In the genomic region with DNA sequence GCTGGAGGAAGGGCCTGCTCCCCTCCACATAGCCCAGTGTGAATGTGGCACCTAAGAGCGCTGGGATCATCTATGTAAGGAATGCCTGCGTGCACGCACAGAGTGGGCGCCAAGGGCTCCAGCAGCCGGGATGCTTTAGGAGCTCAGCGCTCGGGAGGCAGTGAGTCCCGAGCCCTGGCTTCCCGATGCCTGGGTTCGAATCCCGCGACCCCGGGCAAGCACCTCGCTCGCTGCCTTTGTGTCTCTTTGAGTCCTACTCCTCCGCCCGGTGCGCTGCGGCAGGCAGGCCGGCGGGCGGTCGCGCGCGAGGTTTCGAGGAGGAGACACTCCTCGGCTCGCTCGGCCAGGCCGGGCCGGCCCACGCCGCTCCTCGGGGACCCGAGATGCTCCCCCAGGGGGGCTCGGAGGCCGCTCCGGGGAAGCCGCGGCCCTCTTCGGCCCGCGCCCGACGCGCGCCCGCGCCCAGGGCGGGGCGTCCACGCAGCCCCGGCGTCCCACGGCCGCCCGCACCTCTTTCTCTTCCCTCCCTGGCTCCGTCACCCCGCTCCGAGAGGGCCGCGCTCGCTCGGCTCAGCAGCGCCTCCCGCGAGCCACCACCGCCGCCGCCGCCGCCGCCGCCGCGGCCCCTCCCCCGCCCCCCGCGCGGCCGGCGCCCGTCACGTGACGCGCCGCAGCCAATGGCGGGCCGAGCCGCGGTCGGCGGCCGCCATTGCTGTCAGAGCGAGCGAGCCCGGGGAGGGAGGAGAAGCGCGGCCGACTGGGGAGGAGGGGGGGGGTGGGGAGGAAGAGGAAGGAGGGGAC, we compare ENCODE assay signal across 8 mouse cellular contexts. TPM values are rescaled to one million over a fixed set of nuclear protein-coding genes. Genes with fewer than 3 reads are reported as not detected.
DNase-seq lines count a peak whose midpoint lies in the region; ATAC-seq and TF ChIP-seq lines count a peak whose summit lies in the region.

No protein-coding gene starts in this region.

- peaks cover 21% of the 10 kb centered on the region for H3K4me1 ChIP-seq in embryonic facial prominence, embryonic 14.5 days (ENCODE audit: control insufficient read depth, insufficient read depth, low read length)
- H3K4me1 ChIP-seq in heart, embryonic 10.5 days = peaks cover 38% of the 10 kb centered on the region
- peaks cover 39% of the 10 kb centered on the region for H3K4me1 ChIP-seq in kidney, embryonic 15.5 days
- peaks cover 41% of the 10 kb centered on the region for H3K4me1 ChIP-seq in liver, embryonic 11.5 days (replicated peaks; ENCODE audit: control insufficient read depth, insufficient read depth, low read length)

- peak overlapping the region; percentile 97 for H3K27ac ChIP-seq in embryonic facial prominence, embryonic 14.5 days (replicated peaks; ENCODE audit: low read depth, low read length)
- H3K27ac ChIP-seq in heart, embryonic 10.5 days = peak overlapping the region; percentile 97
- H3K27ac ChIP-seq in kidney, embryonic 15.5 days = peak overlapping the region; percentile 90
- H3K27ac ChIP-seq in liver, embryonic 11.5 days (ENCODE audit: low read depth, low read length) = peak overlapping the region; percentile 87

- peak overlapping the region; percentile 94 for H3K9ac ChIP-seq in embryonic facial prominence, embryonic 14.5 days (ENCODE audit: low read depth, low read length)
- peak overlapping the region; percentile 87 for H3K9ac ChIP-seq in kidney, embryonic 15.5 days
- H3K9ac ChIP-seq in liver, embryonic 11.5 days (ENCODE audit: low read depth, low read length) = peak overlapping the region; percentile 94

- H3ac ChIP-seq in myocyte (ENCODE audit: control insufficient read depth, insufficient read length) = peak overlapping the region; percentile 83

- H3K4me2 ChIP-seq in embryonic facial prominence, embryonic 14.5 days (ENCODE audit: low read depth, low read length) = peak overlapping the region; percentile 79
- peak overlapping the region; percentile 87 for H3K4me2 ChIP-seq in kidney, embryonic 15.5 days
- H3K4me2 ChIP-seq in liver, embryonic 11.5 days = peak overlapping the region; percentile 91
- peak overlapping the region; percentile 66 for H3K4me2 ChIP-seq in myocyte (ENCODE audit: low read depth)

- H3K4me3 ChIP-seq in embryonic facial prominence, embryonic 14.5 days (ENCODE audit: low read depth, low read length) = peak overlapping the region; percentile 81
- H3K4me3 ChIP-seq in heart, embryonic 10.5 days = peak overlapping the region; percentile 86
- peak overlapping the region; percentile 83 for H3K4me3 ChIP-seq in kidney, embryonic 15.5 days (replicated peaks)
- peak overlapping the region; percentile 89 for H3K4me3 ChIP-seq in liver, embryonic 11.5 days (ENCODE audit: low read depth, low read length)
- peak overlapping the region; percentile 60 for H3K4me3 ChIP-seq in myocyte

- H3K36me3 ChIP-seq in embryonic facial prominence, embryonic 14.5 days (ENCODE audit: control insufficient read depth, insufficient read depth, low read length) = no peaks in the 10 kb centered on the region
- no peaks in the 10 kb centered on the region for H3K36me3 ChIP-seq in heart, embryonic 10.5 days
- no peaks in the 10 kb centered on the region for H3K36me3 ChIP-seq in kidney, embryonic 15.5 days
- no peaks in the 10 kb centered on the region for H3K36me3 ChIP-seq in liver, embryonic 11.5 days (ENCODE audit: control insufficient read depth, insufficient read depth, low read length)
- no peaks in the 10 kb centered on the region for H3K36me3 ChIP-seq in myocyte (ENCODE audit: control insufficient read depth, insufficient read depth)

- peak; percentile 90 for ATAC-seq in embryonic facial prominence, embryonic 14.5 days (ENCODE audit: low read depth)
- peak; percentile 91 for ATAC-seq in kidney, embryonic 15.5 days (replicated peaks; ENCODE audit: low FRiP score)
- ATAC-seq in liver, embryonic 11.5 days (replicated peaks; ENCODE audit: low FRiP score) = peak; percentile 85

- under 1% methylated on average over 30 of the region's 101 CpGs for WGBS in embryonic facial prominence, embryonic 14.5 days
- 1% methylated on average over 79 of the region's 101 CpGs for WGBS in heart, embryonic 10.5 days
- under 1% methylated on average over 92 of the region's 101 CpGs for WGBS in kidney, embryonic 15.5 days
- WGBS in liver, embryonic 11.5 days = under 1% methylated on average over 66 of the region's 101 CpGs

- TF ChIP-seq POLR2A in myocyte (IDR thresholded peaks at IDR 0.05; ENCODE audit: insufficient read length, low read depth) = peak; percentile 67

- H3K79me2 ChIP-seq in myocyte (ENCODE audit: control insufficient read depth, insufficient read depth) = peaks cover 39% of the 10 kb centered on the region

- 0 out of 2 replicates have a peak, but pooled peaks cover 7% of the 10 kb centered on the region for H3K27me3 ChIP-seq in embryonic facial prominence, embryonic 14.5 days (replicated peaks; ENCODE audit: control insufficient read depth, insufficient read depth, low read length)
- peaks cover 4% of the 10 kb centered on the region; the same call in 1 of the 2 replicates for H3K27me3 ChIP-seq in heart, embryonic 10.5 days (ENCODE audit: insufficient read depth, poor library complexity, severe bottlenecking)
- peaks cover 28% of the 10 kb centered on the region for H3K27me3 ChIP-seq in kidney, embryonic 15.5 days
- H3K27me3 ChIP-seq in liver, embryonic 11.5 days (replicated peaks; ENCODE audit: control insufficient read depth, insufficient read depth, low read length) = 0 out of 2 replicates have a peak, but pooled peaks cover 2% of the 10 kb centered on the region
- no peaks in the 10 kb centered on the region for H3K27me3 ChIP-seq in myocyte (ENCODE audit: control insufficient read depth, insufficient read depth, insufficient read length)

- DNase-seq in 416B (ENCODE audit: low read depth) = peak; percentile 83
- DNase-seq in adrenal gland, postnatal 4 days (ENCODE audit: low spot score in 2 of 2) = peak; percentile 68 to 71
- peak; percentile 94 for DNase-seq in embryonic facial prominence, embryonic 14.5 days (ENCODE audit: low spot score)
- peak; percentile 87 for DNase-seq in heart, embryonic 10.5 days (ENCODE audit: low spot score)
- DNase-seq in liver, embryonic 11.5 days (ENCODE audit: low spot score) = peak; percentile 84
- DNase-seq in spleen, postnatal 4 days (ENCODE audit: low spot score in 2 of 2) = peak; percentile 86 to 94

- no peaks in the 10 kb centered on the region for H3K9me3 ChIP-seq in embryonic facial prominence, embryonic 14.5 days (ENCODE audit: control insufficient read depth, low read length)
- H3K9me3 ChIP-seq in heart, embryonic 10.5 days = no peaks in the 10 kb centered on the region
- H3K9me3 ChIP-seq in kidney, embryonic 15.5 days (replicated peaks) = no peaks in the 10 kb centered on the region
- 0 out of 2 replicates have a peak, but pooled peaks cover 2% of the 10 kb centered on the region for H3K9me3 ChIP-seq in liver, embryonic 11.5 days (ENCODE audit: control insufficient read depth, low read length)

TF ChIP-seq in myocyte, 11 proteins besides CTCF, POLR2A, EP300 and RAD21:
- TF ChIP-seq USF1 (IDR thresholded peaks at IDR 0.05; ENCODE audit: low read depth) = peak; percentile 61
- TF ChIP-seq E2F4 (IDR thresholded peaks at IDR 0.05; ENCODE audit: insufficient read depth) = no peak

RNA-seq across cellular contexts. Expression of gene Med13l, which starts 0.7 kb away (rescaled TPM):
- total RNA-seq in adrenal gland, postnatal 4 days (2021) = 10 to 100 TPM; 49.9 to 55.3 TPM
- polyA plus RNA-seq in embryonic facial prominence, embryonic 14.5 days (2014; fragmentation: Nextera tagmentation; extraction: Ambion mirVana) = 15.7 and 16.5 TPM in 2 replicates
- polyA plus RNA-seq in heart, embryonic 10.5 days (2016; fragmentation: Nextera tagmentation; extraction: Ambion mirVana) = 9.0 and 10.0 TPM in 2 replicates
- 8.5 and 10.2 TPM in 2 replicates for polyA plus RNA-seq in kidney, embryonic 15.5 days (2015; fragmentation: Nextera tagmentation; extraction: Ambion mirVana)
- polyA plus RNA-seq in liver, embryonic 11.5 days (2014; fragmentation: Nextera tagmentation; extraction: Ambion mirVana) = 11.3 and 13.7 TPM in 2 replicates
- 7.4 TPM for polyA plus RNA-seq in myocyte (2012; fragmentation: generic; extraction: Trizol)

Comparison
In these comparisons a context has a peak if more than half of its experiments do, and no peak if none do; other contexts are left out.
1. Peak in every context shown above with its lines: DNase-seq, ATAC-seq, H3K4me3 ChIP-seq and H3K27ac ChIP-seq.